Mouse (Mus musculus) right cerebral cortex, postnatal 4 days (tissue): ENCODE data around the gene Scyl2.
A peak's percentile ranks its signal among the peaks of the same experiment; 100 is the strongest.
"Not testable (repeated sequence)": the region's sequence is repeated elsewhere in the genome, so short reads cannot be mapped to it uniquely, and the experiment has no call there.

Experiments used
- DNase-seq: peaks from one replicate; pipeline ENCODE4 v3.0.0-alpha.2; 2022

Scyl2 gene

GRCm38 (mm10) chr10:89678054-89678453 lies 8.0 kb downstream of the Scyl2 start:
- no peak for DNase-seq

- DNase-seq = no peak
These were observed 9.5 kb downstream of the Scyl2 start for GRCm38 (mm10) chr10:89676609-89677008.

DNA sequence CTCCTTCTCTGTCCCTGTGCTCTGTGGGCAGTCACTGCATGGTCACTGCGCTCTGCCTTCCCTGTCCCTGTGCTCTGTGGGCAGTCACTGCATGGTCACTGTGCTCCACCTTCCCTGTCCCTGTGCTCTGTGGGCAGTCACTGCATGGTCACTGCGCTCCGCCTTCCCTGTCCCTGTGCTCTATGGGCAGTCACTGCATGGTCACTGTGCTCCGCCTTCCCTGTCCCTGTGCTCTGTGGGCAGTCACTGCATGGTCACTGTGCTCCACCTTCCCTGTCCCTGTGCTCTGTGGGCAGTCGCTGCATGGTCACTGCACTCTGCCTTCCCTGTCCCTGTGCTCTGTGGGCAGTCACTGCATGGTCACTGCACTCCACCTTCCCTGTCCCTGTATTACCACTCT lies 15.7 kb downstream of the Scyl2 start:
- DNase-seq = not testable (repeated sequence)

DNA sequence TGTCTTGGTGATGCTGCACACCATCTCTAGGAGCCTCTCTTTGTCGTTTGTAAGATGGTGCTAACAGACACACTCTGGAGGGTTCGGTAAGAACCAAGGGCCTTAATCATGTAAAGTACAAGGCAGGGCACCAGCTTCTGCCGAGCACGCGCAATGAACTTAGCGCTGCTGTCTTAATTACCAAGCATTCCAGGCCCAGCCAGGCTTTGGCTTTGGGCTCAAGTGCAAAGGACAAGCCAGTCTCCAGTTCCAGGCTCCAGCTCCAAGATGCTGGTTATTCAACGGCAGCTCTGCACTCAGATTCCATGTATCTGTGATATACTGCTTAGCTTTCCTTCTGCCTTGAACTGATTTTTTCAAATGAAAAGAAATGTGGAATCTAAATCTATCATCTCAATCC lies 18.5 kb downstream of the Scyl2 start:
- no peak for DNase-seq

GRCm38 (mm10) chr10:89665679-89666078 lies 20.4 kb downstream of the Scyl2 start:
- DNase-seq = no peak

- no peak for DNase-seq
These were observed 21.0 kb downstream of the Scyl2 start for GRCm38 (mm10) chr10:89664977-89665645.

DNA sequence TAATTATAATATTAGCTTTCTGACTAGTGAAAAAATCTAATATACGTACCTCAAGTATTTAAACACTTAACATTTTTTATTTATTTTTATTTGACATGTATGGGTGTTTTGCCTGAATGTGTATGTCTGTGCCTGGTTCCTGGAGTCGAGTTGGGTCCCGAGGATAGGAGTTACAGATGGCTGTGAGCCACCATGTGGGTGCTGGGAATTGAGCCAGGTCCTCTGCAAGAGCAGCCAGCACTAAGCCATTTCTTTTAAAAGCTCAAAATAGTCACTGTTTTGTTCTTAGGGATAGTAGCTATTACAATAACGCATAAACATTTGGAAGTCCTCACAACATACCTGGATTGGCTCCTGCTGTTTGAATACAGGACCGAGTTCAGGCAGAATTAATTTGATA lies 29.7 kb downstream of the Scyl2 start:
- peak; percentile 12 for DNase-seq

- no peak for DNase-seq
These were observed 33.2 kb downstream of the Scyl2 start for GRCm38 (mm10) chr10:89652912-89653311.

DNA sequence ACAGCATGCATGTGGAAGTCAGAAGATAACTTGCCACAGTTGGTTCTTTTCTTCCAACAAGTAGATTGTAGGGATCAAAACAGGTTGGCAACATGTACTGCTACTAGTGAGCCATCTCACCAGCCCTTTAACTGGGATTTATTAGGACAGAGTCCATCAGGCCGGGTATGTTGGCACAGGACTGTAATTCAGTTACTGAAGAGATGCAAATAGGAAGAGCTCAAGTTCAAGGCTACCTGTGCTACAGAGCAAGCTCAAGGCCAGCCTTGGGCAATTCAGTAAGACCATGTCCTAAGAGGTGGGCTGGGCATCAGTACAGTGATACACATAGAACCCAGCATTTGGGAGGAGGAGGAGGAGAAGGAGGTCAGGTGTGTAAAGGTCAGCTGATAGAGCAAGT lies 34.4 kb downstream of the Scyl2 start:
- DNase-seq = no peak

DNA sequence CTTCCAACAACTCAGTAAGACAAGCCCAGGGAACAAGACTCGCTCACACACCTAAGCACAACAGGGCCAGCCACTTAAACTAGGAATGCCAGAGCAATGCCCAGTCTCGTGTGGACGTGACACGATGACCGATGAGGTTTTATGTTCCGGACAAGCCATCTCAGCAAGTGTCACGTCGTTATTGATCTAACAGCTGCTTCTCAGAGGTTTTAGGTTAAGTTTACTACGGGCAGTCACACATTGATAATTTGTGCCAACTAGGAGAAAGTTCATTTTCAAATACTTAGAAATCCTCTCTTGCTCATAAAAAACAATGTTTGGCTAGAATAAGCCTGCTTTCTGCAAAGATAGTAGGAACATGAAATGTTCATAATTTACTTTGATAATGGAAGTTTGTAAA lies 39.2 kb downstream of the Scyl2 start:
- no peak for DNase-seq

DNA sequence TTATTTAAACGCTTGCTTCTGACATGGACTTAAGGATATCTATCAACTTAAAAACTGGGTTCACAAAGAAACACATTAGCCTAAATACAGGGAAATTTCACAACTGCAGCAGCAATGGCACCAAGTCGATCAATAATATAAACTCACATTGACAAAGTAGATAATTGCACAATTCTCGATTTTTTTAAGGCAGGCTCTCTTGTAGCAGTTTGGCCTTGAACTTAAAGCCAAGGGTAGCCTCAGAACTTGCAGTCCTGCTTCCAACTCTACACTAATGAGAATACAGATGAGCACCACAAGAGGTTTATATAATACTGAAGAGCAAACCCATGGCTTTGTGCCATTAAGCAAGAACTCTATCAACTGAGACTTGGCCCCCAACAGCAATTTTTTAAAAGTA lies 49.1 kb downstream of the Scyl2 start:
- DNase-seq = no peak

GRCm38 (mm10) chr10:89635018-89635417 lies 51.1 kb downstream of the Scyl2 start:
- DNase-seq = peak; percentile 36

DNA sequence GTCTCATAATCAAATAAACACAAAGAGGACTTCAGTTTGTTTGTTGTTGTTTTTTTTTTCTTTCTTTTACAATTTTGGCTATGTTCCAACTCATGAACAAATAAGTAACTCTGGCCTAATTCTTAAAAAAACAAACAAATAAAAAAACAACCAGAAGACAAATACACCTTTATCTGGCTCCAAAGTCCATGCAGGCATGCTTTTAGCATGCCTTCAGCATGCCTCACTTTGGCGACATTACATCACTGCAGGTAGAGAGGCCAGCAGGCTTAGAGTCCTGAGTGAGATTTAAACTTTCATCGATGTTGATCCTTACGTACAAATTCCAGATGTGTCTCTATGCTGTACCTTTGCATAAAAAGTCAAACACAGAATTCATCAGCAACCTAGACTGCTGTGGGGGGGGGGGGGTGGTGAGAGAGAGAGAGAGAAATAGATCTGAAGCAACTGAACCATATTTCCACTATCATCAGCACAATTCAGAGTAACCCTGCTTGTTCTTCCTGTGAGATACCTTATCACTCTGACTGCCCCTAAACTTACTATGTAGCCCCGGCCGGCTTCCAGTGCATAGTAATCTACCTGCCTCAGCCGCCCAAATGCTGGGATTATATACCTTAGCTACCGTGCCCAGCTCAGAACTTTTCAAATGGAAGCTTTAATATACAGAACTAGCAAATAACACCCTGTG lies 52.2 kb downstream of the Scyl2 start:
- DNase-seq = no peak

DNA sequence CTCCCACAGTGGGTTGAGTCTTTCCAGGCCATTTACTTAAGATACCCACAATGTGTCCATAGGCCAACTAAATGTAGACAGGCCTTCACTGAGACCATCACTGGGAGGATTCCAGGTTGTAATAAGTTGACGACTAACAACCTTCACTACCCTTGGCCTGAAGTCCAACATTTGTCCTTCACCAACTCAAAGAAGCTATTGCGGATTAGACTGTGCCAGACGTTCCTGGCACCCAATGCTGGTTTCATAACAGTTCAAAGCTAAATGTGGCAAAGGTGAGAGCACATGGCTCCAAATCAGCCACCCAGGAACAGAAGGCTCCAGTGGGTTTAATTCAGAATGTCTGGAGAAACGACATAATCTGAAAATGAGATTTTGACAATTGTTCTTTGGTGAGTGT lies 53.0 kb downstream of the Scyl2 start:
- DNase-seq = no peak

GRCm38 (mm10) chr10:89631831-89632230 lies 54.3 kb downstream of the Scyl2 start:
- no peak for DNase-seq

- DNase-seq = no peak
These were observed 55.5 kb downstream of the Scyl2 start for GRCm38 (mm10) chr10:89630564-89630963.

DNA sequence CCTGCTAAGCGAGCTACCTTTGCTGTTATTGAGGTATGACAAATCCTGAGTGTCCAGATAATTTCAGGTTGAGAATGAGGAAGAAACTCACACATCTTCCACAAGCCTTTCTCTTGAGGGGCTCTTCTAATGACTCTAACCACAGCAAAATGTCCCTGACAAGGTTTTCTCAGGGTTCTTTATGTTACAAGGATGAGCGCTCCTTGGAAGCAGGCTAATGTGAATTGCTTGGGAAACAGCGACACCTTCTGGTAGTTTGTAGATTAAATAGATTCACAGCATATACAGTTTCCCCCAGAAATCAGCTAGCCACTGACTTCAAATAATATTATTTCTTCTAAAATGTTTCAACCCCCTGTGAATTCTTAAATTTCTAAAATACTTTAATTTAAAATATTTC lies 56.0 kb downstream of the Scyl2 start:
- DNase-seq = peak; percentile 36

GRCm38 (mm10) chr10:89626714-89627113 lies 59.4 kb downstream of the Scyl2 start:
- DNase-seq = no peak

GRCm38 (mm10) chr10:89624196-89624595 lies 61.9 kb downstream of the Scyl2 start:
- DNase-seq = no peak

DNA sequence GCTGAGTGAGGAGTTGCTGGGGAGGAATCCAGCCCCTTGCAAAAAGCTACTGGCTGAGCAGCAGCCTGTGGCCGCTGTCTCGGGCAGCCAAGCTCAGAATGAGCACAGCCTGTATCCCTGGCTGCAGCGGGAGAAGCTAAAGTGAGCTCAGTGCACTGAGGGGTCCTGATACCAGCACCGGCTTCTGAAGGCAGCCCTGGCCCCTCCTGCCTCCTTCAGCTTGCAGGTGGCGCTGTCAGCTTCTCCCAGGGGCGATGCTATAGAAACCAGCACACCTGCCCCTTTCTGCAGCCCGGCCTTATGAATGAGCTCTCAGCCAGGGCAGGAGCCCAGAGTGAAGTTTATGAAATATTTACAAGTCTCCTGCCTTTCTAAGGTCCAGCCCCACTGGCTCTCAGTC lies 65.0 kb downstream of the Scyl2 start, which contains the start of gene Slc17a8:
TSS of gene Slc17a8 (minus strand) at position 125 of the 400 bp plus-strand sequence.
- no peak for DNase-seq

DNA sequence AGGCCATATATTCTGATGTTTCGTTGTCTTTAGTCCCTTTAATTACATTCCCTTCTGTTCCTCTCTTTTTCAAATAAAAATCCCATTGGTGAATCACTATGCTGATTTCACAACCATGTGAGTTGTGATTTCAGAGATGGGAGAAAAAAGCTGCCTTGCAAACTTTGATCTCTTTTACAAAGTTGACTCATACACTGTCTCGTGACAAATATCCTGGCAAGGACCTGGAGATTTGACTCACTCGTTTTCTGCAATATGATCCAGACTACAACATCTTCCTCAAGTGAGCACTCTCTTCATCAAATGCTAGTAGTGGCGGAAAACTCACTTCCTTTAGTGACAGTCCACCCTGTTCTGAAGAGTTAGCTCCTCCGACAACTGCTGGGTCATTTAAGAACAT lies 86.8 kb downstream of the Scyl2 start:
- no peak for DNase-seq

GRCm38 (mm10) chr10:89597275-89597674 lies 88.8 kb downstream of the Scyl2 start:
- DNase-seq = no peak

GRCm38 (mm10) chr10:89595935-89596334 lies 90.2 kb downstream of the Scyl2 start:
- DNase-seq = no peak

DNA sequence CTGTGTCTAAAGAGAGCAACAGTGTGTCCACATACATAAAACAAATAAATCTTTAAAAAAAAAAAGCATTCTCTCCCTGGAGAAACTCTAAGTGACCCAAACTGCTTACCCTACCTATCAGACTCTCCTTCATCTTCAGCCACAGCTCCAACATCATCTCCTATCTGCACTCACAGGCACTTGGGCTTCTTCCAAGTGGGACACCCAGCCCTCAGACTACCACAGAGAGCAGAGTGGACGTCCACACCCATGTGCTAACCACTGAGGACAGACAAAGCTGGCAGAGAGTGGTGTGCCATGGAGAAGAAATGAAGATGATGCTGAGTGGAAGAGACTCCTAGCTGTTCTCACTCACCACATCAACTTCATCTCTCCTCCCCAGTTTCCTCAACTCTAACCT lies 90.6 kb downstream of the Scyl2 start:
- DNase-seq = no peak

DNA sequence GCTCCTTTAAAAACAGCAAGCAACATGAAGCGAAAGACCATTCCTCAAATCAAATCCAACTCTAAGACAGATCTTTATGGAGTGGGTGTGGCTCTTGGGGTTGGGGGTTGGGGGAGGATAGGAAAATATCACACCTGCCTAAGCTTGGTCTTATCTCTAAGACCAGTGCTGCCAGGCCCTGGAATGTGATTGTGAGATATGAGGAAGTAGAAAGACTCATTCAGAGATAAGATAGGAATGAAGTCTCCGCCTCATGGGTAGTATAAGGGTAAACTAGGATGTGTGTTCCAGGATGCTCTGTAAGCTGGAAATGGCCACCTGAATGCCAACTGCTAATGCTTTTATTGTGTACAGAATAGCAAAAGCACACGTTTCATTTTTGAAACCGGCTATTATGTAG lies 91.8 kb downstream of the Scyl2 start:
- no peak for DNase-seq
